Mouse (Mus musculus) embryonic stem cell, embryonic (primary cell): ENCODE data around the gene Wwox.
"Not testable (repeated sequence)": the region's sequence is repeated elsewhere in the genome, so short reads cannot be mapped to it uniquely, and the experiment has no call there.

ENCODE experiments used
- CTCF ChIA-PET, 4 experiments: fragments of 300-600 bp in 2 of 4; fragments of 350-600 bp in 2 of 4; sonication (Branson Sonifier 250); formaldehyde crosslinking; loops; one replicate each; lab custom pipeline; 2022; ENCODE audit warnings: inconsistent platforms in 2 of 4; lab: Charles Lee
- POLR2A ChIA-PET, 4 experiments: fragments of 300-600 bp in 2 of 4; fragments of 350-600 bp in 2 of 4; sonication (Branson Sonifier 250); formaldehyde crosslinking; loops; one replicate each; lab custom pipeline; 2022; ENCODE audit warnings: antibody characterized with exemption in 4 of 4, inconsistent platforms in 1 of 4; lab: Charles Lee

The Wwox gene

GRCm38 (mm10) chr8:114816949-114817348, 377.5 kb downstream of the Wwox start:
- CTCF ChIA-PET, result interaction anchor here in 3 of 4 experiments (0.6 to 1.5 kb wide), 3 partner anchors 14 to 475 kb away, joined by 3 to 4 read pairs (median 3); no protein-coding TSS in a partner anchor
- POLR2A ChIA-PET, result interaction anchor here in 2 of 4 experiments (1.3 to 2.0 kb wide), 4 partner anchors 9 to 66 kb away, joined by 4 to 16 read pairs (median 7); no protein-coding TSS in a partner anchor

- ChIA-PET CTCF (no interaction called here), POLR2A (no interaction called here)
Measured at GRCm38 (mm10) chr8:114821543-114821942, 382.1 kb downstream of the Wwox start.

GRCm38 (mm10) chr8:114825460-114825859, 386.0 kb downstream of the Wwox start:
- ChIA-PET CTCF (no interaction called here), POLR2A (no interaction called here)

DNA sequence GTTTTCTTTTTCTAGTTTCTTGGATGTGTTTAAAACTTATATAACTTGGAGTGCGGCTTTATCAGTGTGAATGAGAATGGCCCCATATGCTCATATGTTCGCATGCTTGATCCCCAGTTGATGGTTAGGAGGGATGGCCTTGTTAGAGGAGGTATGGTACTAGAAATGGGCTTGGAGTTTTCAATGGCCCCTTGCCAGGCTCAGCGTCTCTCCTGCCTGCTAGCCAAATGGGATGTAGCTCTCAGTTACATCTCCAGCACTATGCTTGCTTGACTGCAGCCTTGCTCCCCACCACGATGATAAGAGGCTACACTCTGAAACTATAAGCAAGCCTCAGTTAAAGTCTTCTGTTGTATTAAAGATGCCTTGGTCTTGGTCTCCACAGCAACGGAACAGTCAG, 387.5 kb downstream of the Wwox start:
- CTCF ChIA-PET, result no interaction called here

DNA sequence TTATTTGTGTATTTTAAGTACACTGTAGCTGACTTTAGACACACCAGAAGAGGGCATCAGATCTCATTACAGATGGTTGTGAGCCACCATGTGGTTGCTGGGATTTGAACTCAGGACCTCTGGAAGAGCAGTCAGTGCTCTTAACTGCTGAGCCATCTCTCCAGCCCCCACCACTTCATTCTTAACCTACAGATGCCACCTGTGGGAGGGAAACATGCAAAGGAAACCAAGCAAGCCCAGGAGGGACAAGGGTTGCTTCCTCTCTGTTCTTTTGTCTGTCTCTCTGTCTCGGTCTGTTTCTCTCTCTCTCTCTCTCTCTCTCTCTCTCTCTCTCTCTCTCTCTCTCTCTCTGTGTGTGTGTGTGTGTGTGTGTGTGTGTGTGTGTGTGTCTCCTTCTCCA, 388.4 kb downstream of the Wwox start:
- CTCF ChIA-PET, result not testable (repeated sequence)
- POLR2A ChIA-PET, result interaction anchor here in 1 of 4 experiments (0.6 kb wide), 1 partner anchor 72 kb away, joined by 3 read pairs; no protein-coding TSS in a partner anchor

More for the DNA sequence above, 387.5 kb downstream of the Wwox start:
- POLR2A ChIA-PET, result interaction anchor here in 1 of 4 experiments (0.6 kb wide), 1 partner anchor 73 kb away, joined by 3 read pairs; no protein-coding TSS in a partner anchor

DNA sequence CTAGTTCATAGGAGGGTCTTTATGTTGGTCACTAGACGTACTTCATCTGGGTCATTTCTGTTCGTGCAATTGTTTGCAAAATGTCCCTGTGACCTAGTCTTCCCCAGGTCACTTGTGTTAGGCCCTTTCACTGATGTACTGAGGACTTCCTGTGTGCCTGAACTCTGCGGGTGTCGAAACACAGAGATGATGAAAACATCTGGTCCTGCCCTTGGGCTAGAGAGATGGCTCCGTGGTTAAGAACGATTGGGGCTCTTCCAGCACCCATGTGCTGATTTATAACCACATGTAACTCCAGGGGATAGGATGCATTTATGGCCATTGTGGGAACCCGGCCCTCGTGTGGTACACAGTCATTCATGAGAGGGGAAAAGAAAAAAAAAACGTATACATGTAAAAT, 392.1 kb downstream of the Wwox start:
- POLR2A ChIA-PET, result no interaction called here
- CTCF ChIA-PET, result no interaction called here

DNA sequence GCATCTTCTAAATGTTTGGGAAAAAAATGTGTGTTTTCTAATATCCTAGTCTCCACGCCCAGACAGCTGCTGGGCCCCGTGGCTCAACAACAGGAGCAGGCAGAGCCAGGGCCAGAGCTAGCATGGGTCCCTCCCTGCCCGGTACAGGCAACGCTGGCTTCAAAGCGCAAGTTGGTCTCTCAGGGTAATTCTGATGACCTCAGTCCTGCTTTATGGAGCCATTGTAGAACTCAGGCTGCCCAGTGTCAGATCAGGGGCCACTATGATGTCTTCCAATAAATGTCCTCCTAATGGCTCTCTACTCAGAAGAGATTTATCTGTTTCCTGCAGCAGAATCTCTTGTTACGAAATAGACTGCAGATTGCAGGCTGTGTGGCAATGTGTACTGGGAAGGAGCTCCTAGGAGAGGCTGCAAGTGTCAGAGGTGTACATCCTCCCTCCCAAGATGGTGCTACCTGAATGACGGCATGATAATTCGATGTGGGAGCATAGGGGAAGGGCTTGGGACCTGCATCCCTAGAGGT, 392.9 kb downstream of the Wwox start:
- ChIA-PET POLR2A (no interaction called here), CTCF (no interaction called here)

GRCm38 (mm10) chr8:114834730-114835129, 395.3 kb downstream of the Wwox start:
- ChIA-PET POLR2A (no interaction called here), CTCF (no interaction called here)

- POLR2A ChIA-PET, result interaction anchor here in 1 of 4 experiments (0.5 kb wide), 1 partner anchor 32 kb away, joined by 4 read pairs; no protein-coding TSS in a partner anchor
- CTCF ChIA-PET, result no interaction called here
Measured at GRCm38 (mm10) chr8:114839998-114840397, 400.5 kb downstream of the Wwox start.

DNA sequence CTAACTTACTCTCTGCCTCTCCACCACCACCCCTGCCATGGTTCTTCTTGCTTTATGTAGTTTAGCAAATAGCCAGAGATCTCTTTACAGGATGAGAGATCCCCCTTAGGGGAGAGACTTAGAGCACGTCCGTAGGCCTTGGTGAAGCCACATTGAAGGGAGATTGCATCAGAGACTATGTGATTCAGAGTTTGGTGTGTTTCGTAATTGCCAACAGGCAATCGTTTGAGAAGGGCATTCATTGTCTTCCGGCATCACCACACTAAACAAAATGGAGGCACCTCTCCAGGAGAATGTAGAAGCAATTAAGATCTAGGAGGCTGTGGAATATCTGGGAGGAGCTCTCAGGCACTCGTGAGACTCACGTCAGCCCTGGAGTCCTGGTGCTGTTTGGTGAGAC, 408.2 kb downstream of the Wwox start:
- CTCF ChIA-PET, result interaction anchor here in 2 of 4 experiments (0.6 to 0.7 kb wide), 2 partner anchors 45 to 149 kb away, joined by 3 to 4 read pairs; no protein-coding TSS in a partner anchor
- POLR2A ChIA-PET, result interaction anchor here in 1 of 4 experiments (0.5 kb wide), 1 partner anchor 32 kb away, joined by 3 read pairs; no protein-coding TSS in a partner anchor

- CTCF ChIA-PET, result no interaction called here
- POLR2A ChIA-PET, result no interaction called here
Measured at GRCm38 (mm10) chr8:114849461-114849860, 410.0 kb downstream of the Wwox start.

DNA sequence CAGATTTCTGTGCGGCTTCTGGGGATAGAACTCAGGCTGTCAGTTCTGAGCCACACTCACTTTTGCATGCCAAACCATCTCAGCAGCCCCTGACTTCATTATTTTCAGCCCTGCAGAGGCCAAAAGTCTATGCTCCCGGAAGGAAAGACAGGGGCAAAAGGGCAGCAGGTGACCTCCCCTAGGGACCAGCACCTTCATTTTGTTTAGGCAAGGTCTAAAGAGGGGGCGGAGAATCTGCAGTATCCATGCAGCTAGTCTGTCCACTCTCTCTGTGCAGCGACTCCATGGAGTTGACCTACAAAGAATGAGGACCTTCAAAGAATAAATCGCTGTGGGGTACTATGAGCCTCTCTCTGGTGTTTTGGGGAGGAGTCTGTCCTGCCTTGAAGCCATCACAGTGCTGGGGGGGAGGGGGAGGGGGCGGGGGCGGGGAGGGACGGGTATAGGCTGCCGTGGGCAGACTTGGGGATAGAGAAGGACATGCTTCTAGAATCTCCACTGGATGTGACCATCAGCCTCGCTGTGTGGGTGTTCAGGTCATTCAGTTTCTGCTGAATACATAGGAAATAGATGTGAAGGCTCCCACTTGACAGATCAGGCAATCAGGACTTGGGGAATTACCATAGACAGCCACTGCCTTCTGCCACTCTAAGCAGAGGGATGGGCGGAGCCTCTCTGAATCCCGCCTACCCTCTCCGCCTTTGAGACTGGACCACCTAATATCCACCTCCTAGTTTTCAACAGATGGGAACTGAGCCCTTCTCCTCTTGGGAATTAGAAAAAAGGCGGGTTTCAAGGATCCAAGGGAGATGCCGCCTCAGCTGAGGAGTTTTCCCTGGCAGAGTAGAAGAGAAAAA, 410.8 kb downstream of the Wwox start:
- POLR2A ChIA-PET, result no interaction called here
- CTCF ChIA-PET, result no interaction called here

- ChIA-PET CTCF (interaction anchor here in 1 of 4 experiments (0.5 kb wide), 1 partner anchor 10 kb away, joined by 4 read pairs; no protein-coding TSS in a partner anchor), POLR2A (no interaction called here)
Measured at GRCm38 (mm10) chr8:114853765-114854164, 414.3 kb downstream of the Wwox start.

DNA sequence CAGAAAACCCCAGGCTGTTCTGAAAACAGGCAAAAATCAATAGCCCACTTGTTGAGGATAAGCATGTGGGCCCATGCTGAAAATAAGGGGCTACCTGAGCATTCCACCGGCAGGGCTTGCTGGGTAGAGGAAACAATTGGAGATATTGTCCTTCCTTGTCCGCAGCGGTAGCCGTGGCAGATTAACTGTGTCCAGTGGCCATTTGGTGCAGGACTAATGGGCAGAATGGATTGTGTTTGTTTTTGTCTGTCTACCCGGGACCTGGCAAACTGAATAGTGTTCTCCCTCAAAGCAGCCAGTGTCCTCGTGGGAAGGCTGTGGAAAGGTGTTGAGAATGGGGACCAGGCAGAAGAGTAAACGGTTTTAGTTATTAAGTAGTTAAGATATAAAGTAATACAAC, 416.4 kb downstream of the Wwox start:
- ChIA-PET CTCF (no interaction called here), POLR2A (no interaction called here)

GRCm38 (mm10) chr8:114865911-114866310, 426.5 kb downstream of the Wwox start:
- ChIA-PET CTCF (interaction anchor here in 1 of 4 experiments (0.6 kb wide), 1 partner anchor 16 kb away, joined by 3 read pairs; no protein-coding TSS in a partner anchor), POLR2A (no interaction called here)

DNA sequence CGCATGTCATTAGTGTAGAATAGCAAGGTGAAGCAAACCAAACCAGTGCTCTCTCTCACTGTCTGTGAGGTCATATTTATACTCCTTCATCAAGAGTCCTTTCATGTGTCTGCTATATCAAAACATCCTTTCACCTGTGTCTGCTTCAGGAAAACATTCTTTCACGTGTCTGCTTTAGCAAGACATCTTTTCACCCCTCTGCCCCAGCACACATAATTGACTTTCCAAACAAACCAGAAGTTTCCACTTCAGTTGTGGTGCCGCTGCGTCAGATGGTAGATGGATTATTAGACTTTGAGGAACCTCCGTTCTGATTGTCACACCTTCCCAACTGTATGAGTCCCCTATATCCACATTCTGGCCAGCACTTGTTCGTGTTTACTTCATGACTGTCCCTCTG, 429.9 kb downstream of the Wwox start:
- CTCF ChIA-PET, result interaction anchor here in 1 of 4 experiments (0.6 kb wide), 1 partner anchor 534 kb away, joined by 3 read pairs; no protein-coding TSS in a partner anchor
- POLR2A ChIA-PET, result no interaction called here

DNA sequence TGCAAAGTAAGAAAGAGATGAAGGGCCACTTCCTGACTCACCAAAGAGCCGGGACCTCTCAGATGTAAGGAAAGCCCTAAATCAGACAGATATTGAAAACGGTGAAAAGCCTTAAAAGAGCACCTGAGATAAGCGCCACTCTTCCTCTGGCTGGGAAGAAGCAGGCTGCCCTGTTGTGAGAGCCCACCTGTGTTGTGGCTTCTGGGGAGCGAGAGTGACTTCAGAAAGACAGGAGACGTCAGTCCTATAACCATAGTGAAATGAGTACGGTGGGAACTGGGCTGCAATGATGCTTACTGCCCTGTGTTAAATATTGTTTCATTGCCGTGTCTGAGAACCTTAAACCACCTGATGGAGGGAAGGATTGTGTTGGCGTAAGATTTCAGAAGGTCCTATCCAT, 431.0 kb downstream of the Wwox start:
- CTCF ChIA-PET, result no interaction called here
- POLR2A ChIA-PET, result no interaction called here

DNA sequence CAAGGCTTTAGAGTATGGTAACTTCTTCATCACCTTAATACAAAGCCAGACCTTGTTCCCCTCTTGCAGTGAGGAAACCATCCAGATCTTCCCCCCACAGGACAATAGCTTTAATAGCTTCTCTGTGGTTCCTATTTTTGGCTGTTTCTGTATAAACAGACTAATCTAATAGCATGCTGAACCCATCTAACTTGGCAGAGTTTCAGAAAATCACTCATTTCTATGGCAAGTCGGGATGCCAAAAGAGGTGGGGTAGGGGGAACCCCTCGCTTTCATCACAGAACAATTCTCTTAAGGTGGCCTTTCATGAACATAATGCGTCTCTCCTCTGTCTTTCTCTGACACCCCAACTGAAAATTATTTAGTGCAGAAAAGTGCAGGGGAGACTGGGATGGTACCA, 433.0 kb downstream of the Wwox start:
- ChIA-PET CTCF (interaction anchor here in 1 of 4 experiments (0.6 to 0.7 kb wide), 2 partner anchors 228 to 422 kb away, joined by 3 to 4 read pairs; no protein-coding TSS in a partner anchor), POLR2A (no interaction called here)

DNA sequence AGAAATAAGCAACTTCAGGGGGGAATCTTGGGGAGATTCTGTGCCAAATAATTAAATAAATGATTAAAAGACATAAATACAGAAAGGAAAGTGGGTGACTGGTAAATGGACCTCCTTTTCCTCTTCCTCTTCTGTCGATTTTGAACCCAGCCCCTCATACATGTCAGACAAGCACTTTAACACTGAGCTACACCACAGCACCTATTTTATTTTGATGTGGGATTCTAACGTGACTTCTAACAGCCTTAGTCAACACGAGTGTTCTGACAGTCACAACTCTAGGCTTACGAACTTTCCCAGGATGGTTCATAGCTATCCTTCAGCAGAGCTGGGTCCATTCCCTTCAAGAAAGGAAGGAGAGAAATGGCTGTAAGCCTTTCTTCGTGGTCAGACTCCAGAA, 435.7 kb downstream of the Wwox start:
- POLR2A ChIA-PET, result interaction anchor here in 1 of 4 experiments (0.6 kb wide), 1 partner anchor 8 kb away, joined by 3 read pairs; no protein-coding TSS in a partner anchor
- CTCF ChIA-PET, result no interaction called here
